Mouse (Mus musculus): ENCODE data around the gene Baz1b. TPM values are rescaled to one million over a fixed set of nuclear protein-coding genes. Genes with fewer than 3 reads are reported as not detected.

Gene Baz1b
- polyA plus RNA-seq, 1 experiment = 22.1 TPM

DNA sequence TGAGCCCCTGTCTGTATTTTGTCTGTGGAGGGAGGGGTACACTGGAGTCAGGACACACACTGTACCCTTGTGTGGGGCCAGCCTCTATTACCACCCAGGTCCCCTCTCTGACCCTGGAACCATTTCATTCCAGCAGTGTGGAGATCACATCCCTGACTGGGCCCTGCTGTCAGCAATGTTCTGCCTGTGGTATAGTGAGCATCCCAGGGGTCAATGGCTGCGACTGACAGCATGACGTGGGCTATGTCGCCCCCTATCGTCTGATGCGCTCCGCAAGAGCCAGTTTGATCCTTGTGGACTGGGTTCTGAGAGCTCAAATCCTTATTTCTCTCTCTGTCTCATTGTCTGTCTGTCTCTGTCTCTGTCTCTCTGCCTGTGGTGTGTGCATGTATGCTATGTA lies 99.1 kb downstream of the Baz1b start:
- H3K27me3 ChIP-seq (ENCODE audit: control insufficient read depth, insufficient read depth, insufficient read length) = peaks cover 47% of the 10 kb centered on the region
- no peak overlapping the region for H3K4me2 ChIP-seq (ENCODE audit: low read depth)
- no peaks in the 10 kb centered on the region for H3K79me2 ChIP-seq (ENCODE audit: control insufficient read depth, insufficient read depth)

DNA sequence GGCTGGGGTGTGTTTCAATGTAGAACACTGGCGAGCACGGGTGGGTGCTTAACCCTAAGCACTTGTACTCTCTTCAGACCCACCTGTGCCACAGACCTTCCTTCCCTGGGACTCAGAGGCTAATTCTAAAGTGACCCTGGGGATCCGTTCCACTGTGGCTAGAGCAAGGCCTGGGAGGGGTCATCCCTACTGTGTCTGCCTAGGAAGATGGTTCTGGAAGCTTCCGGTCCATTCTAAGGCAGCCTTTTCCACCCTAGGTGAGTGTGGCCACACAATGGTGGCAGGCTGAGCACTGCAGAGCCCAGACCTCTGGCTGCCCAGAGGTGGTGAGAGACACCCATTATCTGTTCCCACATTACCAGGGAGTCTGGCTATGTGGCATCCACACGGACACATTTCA lies 99.9 kb downstream of the Baz1b start:
- H3K4me2 ChIP-seq (ENCODE audit: low read depth) = no peak overlapping the region

More for the DNA sequence above, 99.1 kb downstream of the Baz1b start:
- Histone ChIP-seq H3K36me3 (ENCODE audit: control insufficient read depth, insufficient read depth) (no peaks in the 10 kb centered on the region), H3ac (ENCODE audit: control insufficient read depth, insufficient read length) (no peak overlapping the region), H3K4me3 (no peak overlapping the region)
- TF ChIP-seq E2F4 (IDR thresholded peaks at IDR 0.05; ENCODE audit: insufficient read depth) = no peak
- TF ChIP-seq REST (IDR thresholded peaks at IDR 0.05; ENCODE audit: insufficient read depth, insufficient read length) = no peak
- no peak for TF ChIP-seq POLR2A (IDR thresholded peaks at IDR 0.05; ENCODE audit: insufficient read length, low read depth)

GRCm38 (mm10) chr5:135290703-135291102 lies 103.6 kb downstream of the Baz1b start:
- Histone ChIP-seq H3ac (ENCODE audit: control insufficient read depth, insufficient read length) (no peak overlapping the region), H3K36me3 (ENCODE audit: control insufficient read depth, insufficient read depth) (no peaks in the 10 kb centered on the region), H3K4me2 (ENCODE audit: low read depth) (no peak overlapping the region), H3K27me3 (ENCODE audit: control insufficient read depth, insufficient read depth, insufficient read length) (peaks cover 44% of the 10 kb centered on the region), H3K4me3 (no peak overlapping the region), H3K79me2 (ENCODE audit: control insufficient read depth, insufficient read depth) (no peaks in the 10 kb centered on the region)
- TF ChIP-seq MAX (IDR thresholded peaks at IDR 0.05; ENCODE audit: low read depth) (no peak), MYOD1 (IDR thresholded peaks at IDR 0.05; ENCODE audit: control insufficient read depth in 1 of 3, insufficient read length in 2 of 3, low read depth in 2 of 3) (no peak), MYOG (IDR thresholded peaks at IDR 0.05; ENCODE audit: control insufficient read depth in 1 of 3, insufficient read depth in 1 of 3, insufficient read length in 2 of 3, low read depth in 2 of 3) (no peak), CEBPB (IDR thresholded peaks at IDR 0.05; ENCODE audit: insufficient read depth, poor library complexity, severe bottlenecking) (no peak)

More for the DNA sequence above, 99.9 kb downstream of the Baz1b start:
- no peak overlapping the region for H3ac ChIP-seq (ENCODE audit: control insufficient read depth, insufficient read length)
- H3K27me3 ChIP-seq (ENCODE audit: control insufficient read depth, insufficient read depth, insufficient read length) = peaks cover 43% of the 10 kb centered on the region
- no peak overlapping the region for H3K4me3 ChIP-seq
- H3K36me3 ChIP-seq (ENCODE audit: control insufficient read depth, insufficient read depth) = no peaks in the 10 kb centered on the region
- no peak for TF ChIP-seq MAX (IDR thresholded peaks at IDR 0.05; ENCODE audit: low read depth)
- TF ChIP-seq POLR2AphosphoS2 (IDR thresholded peaks at IDR 0.05; ENCODE audit: insufficient read length, low read depth) = no peak
- no peak for TF ChIP-seq SRF (IDR thresholded peaks at IDR 0.05; ENCODE audit: control insufficient read depth, insufficient read length, low read depth)
- TF ChIP-seq USF1 (IDR thresholded peaks at IDR 0.05; ENCODE audit: low read depth) = no peak
- no peak for TF ChIP-seq CEBPB (IDR thresholded peaks at IDR 0.05; ENCODE audit: insufficient read depth, poor library complexity, severe bottlenecking)
- TF ChIP-seq MYOG (IDR thresholded peaks at IDR 0.05; ENCODE audit: control insufficient read depth in 1 of 3, insufficient read depth in 1 of 3, insufficient read length in 2 of 3, low read depth in 2 of 3) = no peak
- TF ChIP-seq E2F4 (IDR thresholded peaks at IDR 0.05; ENCODE audit: insufficient read depth) = no peak
- no peak for TF ChIP-seq REST (IDR thresholded peaks at IDR 0.05; ENCODE audit: insufficient read depth, insufficient read length)
- TF ChIP-seq TCF12 (IDR thresholded peaks at IDR 0.05; ENCODE audit: insufficient read depth, poor library complexity, severe bottlenecking) = no peak
- no peak for TF ChIP-seq TCF3 (IDR thresholded peaks at IDR 0.05; ENCODE audit: insufficient read length, low read depth)
- no peak for TF ChIP-seq POLR2A (IDR thresholded peaks at IDR 0.05; ENCODE audit: insufficient read length, low read depth)
- no peak for TF ChIP-seq MYOD1 (IDR thresholded peaks at IDR 0.05; ENCODE audit: control insufficient read depth in 1 of 3, insufficient read length in 2 of 3, low read depth in 2 of 3)
- H3K79me2 ChIP-seq (ENCODE audit: control insufficient read depth, insufficient read depth) = no peaks in the 10 kb centered on the region

- no peak overlapping the region for H3ac ChIP-seq (ENCODE audit: control insufficient read depth, insufficient read length)
- peaks cover 44% of the 10 kb centered on the region for H3K27me3 ChIP-seq (ENCODE audit: control insufficient read depth, insufficient read depth, insufficient read length)
- no peaks in the 10 kb centered on the region for H3K36me3 ChIP-seq (ENCODE audit: control insufficient read depth, insufficient read depth)
- no peak overlapping the region for H3K4me2 ChIP-seq (ENCODE audit: low read depth)
- no peak overlapping the region for H3K4me3 ChIP-seq
- H3K79me2 ChIP-seq (ENCODE audit: control insufficient read depth, insufficient read depth) = no peaks in the 10 kb centered on the region
- TF ChIP-seq MYOG (IDR thresholded peaks at IDR 0.05; ENCODE audit: control insufficient read depth in 1 of 3, insufficient read depth in 1 of 3, insufficient read length in 2 of 3, low read depth in 2 of 3) (no peak), CEBPB (IDR thresholded peaks at IDR 0.05; ENCODE audit: insufficient read depth, poor library complexity, severe bottlenecking) (no peak), SRF (IDR thresholded peaks at IDR 0.05; ENCODE audit: control insufficient read depth, insufficient read length, low read depth) (no peak), POLR2AphosphoS2 (IDR thresholded peaks at IDR 0.05; ENCODE audit: insufficient read length, low read depth) (no peak), MYOD1 (IDR thresholded peaks at IDR 0.05; ENCODE audit: control insufficient read depth in 1 of 3, insufficient read length in 2 of 3, low read depth in 2 of 3) (no peak), MAX (IDR thresholded peaks at IDR 0.05; ENCODE audit: low read depth) (no peak), REST (IDR thresholded peaks at IDR 0.05; ENCODE audit: insufficient read depth, insufficient read length) (no peak), USF1 (IDR thresholded peaks at IDR 0.05; ENCODE audit: low read depth) (no peak), E2F4 (IDR thresholded peaks at IDR 0.05; ENCODE audit: insufficient read depth) (no peak), TCF3 (IDR thresholded peaks at IDR 0.05; ENCODE audit: insufficient read length, low read depth) (no peak), POLR2A (IDR thresholded peaks at IDR 0.05; ENCODE audit: insufficient read length, low read depth) (no peak), TCF12 (IDR thresholded peaks at IDR 0.05; ENCODE audit: insufficient read depth, poor library complexity, severe bottlenecking) (no peak)
Measured at GRCm38 (mm10) chr5:135291193-135291592, 104.1 kb downstream of the Baz1b start.

DNA sequence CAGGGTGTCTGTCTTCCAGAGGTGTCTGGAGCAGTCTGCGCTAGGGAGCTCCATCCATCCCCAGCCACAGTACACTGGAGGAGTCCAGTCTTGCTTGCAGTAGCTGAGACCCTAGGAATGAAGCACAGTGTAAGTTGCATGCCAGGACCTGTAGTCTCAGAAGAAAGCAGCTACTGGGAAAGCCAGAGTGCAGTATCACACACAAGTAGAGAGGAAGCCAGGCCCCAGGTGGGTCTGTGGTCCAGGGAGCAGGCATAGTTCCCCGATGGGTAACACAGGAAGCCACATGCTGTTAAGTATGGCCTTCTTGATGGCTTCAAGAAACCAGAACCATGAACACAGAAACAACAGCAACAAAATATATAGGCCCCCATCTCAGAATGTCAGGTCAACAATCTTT lies 104.9 kb downstream of the Baz1b start:
- H3K4me3 ChIP-seq = no peak overlapping the region
- H3K36me3 ChIP-seq (ENCODE audit: control insufficient read depth, insufficient read depth) = no peaks in the 10 kb centered on the region
- H3K79me2 ChIP-seq (ENCODE audit: control insufficient read depth, insufficient read depth) = no peaks in the 10 kb centered on the region
- H3ac ChIP-seq (ENCODE audit: control insufficient read depth, insufficient read length) = no peak overlapping the region
- peaks cover 46% of the 10 kb centered on the region for H3K27me3 ChIP-seq (ENCODE audit: control insufficient read depth, insufficient read depth, insufficient read length)
- no peak overlapping the region for H3K4me2 ChIP-seq (ENCODE audit: low read depth)
- no peak for TF ChIP-seq MAX (IDR thresholded peaks at IDR 0.05; ENCODE audit: low read depth)
- TF ChIP-seq REST (IDR thresholded peaks at IDR 0.05; ENCODE audit: insufficient read depth, insufficient read length) = no peak
- no peak for TF ChIP-seq E2F4 (IDR thresholded peaks at IDR 0.05; ENCODE audit: insufficient read depth)
- TF ChIP-seq SRF (IDR thresholded peaks at IDR 0.05; ENCODE audit: control insufficient read depth, insufficient read length, low read depth) = no peak
- no peak for TF ChIP-seq TCF3 (IDR thresholded peaks at IDR 0.05; ENCODE audit: insufficient read length, low read depth)
- TF ChIP-seq MYOG (IDR thresholded peaks at IDR 0.05; ENCODE audit: control insufficient read depth in 1 of 3, insufficient read depth in 1 of 3, insufficient read length in 2 of 3, low read depth in 2 of 3) = no peak
- TF ChIP-seq CEBPB (IDR thresholded peaks at IDR 0.05; ENCODE audit: insufficient read depth, poor library complexity, severe bottlenecking) = no peak
- no peak for TF ChIP-seq MYOD1 (IDR thresholded peaks at IDR 0.05; ENCODE audit: control insufficient read depth in 1 of 3, insufficient read length in 2 of 3, low read depth in 2 of 3)
- no peak for TF ChIP-seq TCF12 (IDR thresholded peaks at IDR 0.05; ENCODE audit: insufficient read depth, poor library complexity, severe bottlenecking)
- no peak for TF ChIP-seq POLR2AphosphoS2 (IDR thresholded peaks at IDR 0.05; ENCODE audit: insufficient read length, low read depth)
- TF ChIP-seq USF1 (IDR thresholded peaks at IDR 0.05; ENCODE audit: low read depth) = no peak
- TF ChIP-seq POLR2A (IDR thresholded peaks at IDR 0.05; ENCODE audit: insufficient read length, low read depth) = no peak

Other genes starting within 250 kb of the Baz1b start
- gene Cldn4, start 240.3 kb upstream of the Baz1b start, polyA plus RNA-seq (2012; fragmentation: generic; extraction: Trizol) = not detected
- not detected for gene Cldn3, start 201.1 kb upstream of the Baz1b start, polyA plus RNA-seq (2012; fragmentation: generic; extraction: Trizol)
- gene Abhd11, start 178.1 kb upstream of the Baz1b start, polyA plus RNA-seq (2012; fragmentation: generic; extraction: Trizol) = 33.0 TPM
- 4.4 TPM for gene Stx1a, start 163.8 kb upstream of the Baz1b start, polyA plus RNA-seq (2012; fragmentation: generic; extraction: Trizol)
- gene Dnajc30, start 123.1 kb upstream of the Baz1b start, polyA plus RNA-seq (2012; fragmentation: generic; extraction: Trizol) = 31.6 TPM
- 51.8 TPM for gene Bud23, start 122.3 kb upstream of the Baz1b start, polyA plus RNA-seq (2012; fragmentation: generic; extraction: Trizol)
- gene Vps37d, start 109.0 kb upstream of the Baz1b start, polyA plus RNA-seq (2012; fragmentation: generic; extraction: Trizol) = 3.3 TPM
- gene Mlxipl, start 97.4 kb upstream of the Baz1b start, polyA plus RNA-seq (2012; fragmentation: generic; extraction: Trizol) = not detected
- 17.1 TPM for gene Tbl2, start 37.6 kb upstream of the Baz1b start, polyA plus RNA-seq (2012; fragmentation: generic; extraction: Trizol)
- 37.3 TPM for gene Bcl7b, start 19.0 kb upstream of the Baz1b start, polyA plus RNA-seq (2012; fragmentation: generic; extraction: Trizol)
- gene Fzd9, start 64.0 kb downstream of the Baz1b start, polyA plus RNA-seq (2012; fragmentation: generic; extraction: Trizol) = 6.5 TPM
- gene Fkbp6, start 162.8 kb downstream of the Baz1b start, polyA plus RNA-seq (2012; fragmentation: generic; extraction: Trizol) = not detected
- not detected for gene Trim50, start 166.0 kb downstream of the Baz1b start, polyA plus RNA-seq (2012; fragmentation: generic; extraction: Trizol)
- gene Nsun5, start 182.7 kb downstream of the Baz1b start, polyA plus RNA-seq (2012; fragmentation: generic; extraction: Trizol) = 22.7 TPM
- gene Pom121, start 207.3 kb downstream of the Baz1b start, polyA plus RNA-seq (2012; fragmentation: generic; extraction: Trizol) = 14.0 TPM

All from myocyte (in vitro differentiated cells).